Mouse (Mus musculus) embryonic facial prominence, embryonic 10.5 days (tissue): ENCODE results near the gene Taf3. TPM values are rescaled to one million over a fixed set of nuclear protein-coding genes. Genes with fewer than 3 reads are reported as not detected.

Experiments used
- DNase-seq: peaks from one replicate; pipeline ENCODE4 v3.0.0-alpha.2; 2017; ENCODE audit warnings: low spot score
- H3K27ac ChIP-seq: fragments of 300-500 bp; sonication (generic); replicated peaks from 2 replicates; pipeline ENCODE4 v1.5.1; 2016; ENCODE audit warnings: mild to moderate bottlenecking
- H3K27me3 ChIP-seq: fragments of 300-500 bp; sonication (generic); replicated peaks from 2 replicates; pipeline ENCODE4 v1.6.1; 2016; ENCODE audit warnings: low read depth, mild to moderate bottlenecking; ENCODE audit not compliant: poor library complexity, severe bottlenecking
- H3K36me3 ChIP-seq: fragments of 300-500 bp; sonication (generic); replicated peaks from 2 replicates; pipeline ENCODE4 v1.6.1; 2016; ENCODE audit warnings: mild to moderate bottlenecking, moderate library complexity
- H3K4me1 ChIP-seq: fragments of 300-500 bp; sonication (generic); 2 replicates; pipeline ENCODE4 v1.6.1; 2016
- H3K4me3 ChIP-seq: fragments of 300-500 bp; sonication (generic); 2 replicates; pipeline ENCODE4 v1.5.1; 2016; ENCODE audit warnings: mild to moderate bottlenecking, moderate library complexity
- H3K9me3 ChIP-seq: fragments of 300-500 bp; sonication (generic); 2 replicates; pipeline ENCODE4 v1.6.1; 2016; ENCODE audit warnings: mild to moderate bottlenecking
- WGBS: fragments of 180-500 bp; shearing (Covaris S2); methylation state at CpG from one replicate; pipeline ENCODE4 v1.1.7; 2016; 5-methylcytosine and 5-hydroxymethylcytosine counted together
- polyA plus RNA-seq: library from polyadenylated mRNA; unstranded; fragments of >200 nt; fragmentation: Nextera tagmentation; extraction: Ambion mirVana; gene quantifications from 2 replicates; pipeline ENCODE4 v1.2.1, GENCODE M21; 2016

Taf3 gene
- polyA plus RNA-seq, 1 experiment from 2014 or later = 17.3 TPM

GRCm38 (mm10) chr2:9935965-9936364 is 112.4 kb downstream of the Taf3 start:
- WGBS = 17% methylated on average over 1 of the region's 1 CpGs
- Histone ChIP-seq H3K4me1 (peaks cover 10% of the 10 kb centered on the region), H3K9me3 (no peaks in the 10 kb centered on the region), H3K4me3 (no peak overlapping the region), H3K36me3 (peaks cover 15% of the 10 kb centered on the region), H3K27me3 (no peaks in the 10 kb centered on the region), H3K27ac (no peak overlapping the region)
- DNase-seq = peak; percentile 13

GRCm38 (mm10) chr2:9926905-9927283 is 121.5 kb downstream of the Taf3 start:
- 81% methylated on average over 4 of the region's 4 CpGs for WGBS
- H3K27me3 ChIP-seq = no peaks in the 10 kb centered on the region
- H3K4me3 ChIP-seq = no peak overlapping the region
- H3K4me1 ChIP-seq = peaks cover 7% of the 10 kb centered on the region
- DNase-seq = no peak
- H3K9me3 ChIP-seq = no peaks in the 10 kb centered on the region
- H3K27ac ChIP-seq = no peak overlapping the region
- H3K36me3 ChIP-seq = peaks cover 23% of the 10 kb centered on the region

DNA sequence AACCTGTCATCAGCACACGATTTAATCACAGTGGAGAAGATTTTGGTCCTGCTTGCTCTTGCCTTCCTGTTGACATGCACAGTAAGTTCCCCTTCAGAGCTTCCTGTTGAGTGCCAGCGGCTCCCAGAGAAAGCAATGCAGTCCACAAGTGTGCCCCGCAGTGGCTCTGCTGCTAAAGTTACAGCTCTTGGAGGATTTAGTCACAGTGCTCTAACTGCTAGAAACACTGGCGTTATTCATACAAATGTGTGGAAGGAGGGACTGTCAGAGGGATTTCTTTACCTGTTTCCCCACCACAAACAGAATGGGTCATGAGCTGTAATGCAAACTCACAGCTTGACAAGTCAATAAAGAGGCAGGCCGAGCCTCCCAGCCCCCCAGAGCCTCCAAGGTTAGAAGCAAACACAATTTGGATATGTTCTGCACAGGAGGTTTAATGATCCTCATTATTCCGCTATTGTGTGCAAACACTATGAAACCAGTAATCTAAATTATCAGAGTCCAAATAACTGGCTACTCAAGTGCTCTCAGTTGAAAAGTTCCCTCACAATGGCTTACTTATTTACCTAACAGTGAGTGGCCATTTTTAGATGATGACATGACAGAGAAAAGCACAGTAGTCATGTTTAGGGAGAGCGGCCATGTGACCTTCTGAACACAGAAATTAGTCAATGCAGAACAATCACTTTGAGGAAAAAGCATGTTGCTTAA is 122.0 kb downstream of the Taf3 start:
- 45% methylated on average over 7 of the region's 7 CpGs for WGBS
- no peak overlapping the region for H3K27ac ChIP-seq

DNA sequence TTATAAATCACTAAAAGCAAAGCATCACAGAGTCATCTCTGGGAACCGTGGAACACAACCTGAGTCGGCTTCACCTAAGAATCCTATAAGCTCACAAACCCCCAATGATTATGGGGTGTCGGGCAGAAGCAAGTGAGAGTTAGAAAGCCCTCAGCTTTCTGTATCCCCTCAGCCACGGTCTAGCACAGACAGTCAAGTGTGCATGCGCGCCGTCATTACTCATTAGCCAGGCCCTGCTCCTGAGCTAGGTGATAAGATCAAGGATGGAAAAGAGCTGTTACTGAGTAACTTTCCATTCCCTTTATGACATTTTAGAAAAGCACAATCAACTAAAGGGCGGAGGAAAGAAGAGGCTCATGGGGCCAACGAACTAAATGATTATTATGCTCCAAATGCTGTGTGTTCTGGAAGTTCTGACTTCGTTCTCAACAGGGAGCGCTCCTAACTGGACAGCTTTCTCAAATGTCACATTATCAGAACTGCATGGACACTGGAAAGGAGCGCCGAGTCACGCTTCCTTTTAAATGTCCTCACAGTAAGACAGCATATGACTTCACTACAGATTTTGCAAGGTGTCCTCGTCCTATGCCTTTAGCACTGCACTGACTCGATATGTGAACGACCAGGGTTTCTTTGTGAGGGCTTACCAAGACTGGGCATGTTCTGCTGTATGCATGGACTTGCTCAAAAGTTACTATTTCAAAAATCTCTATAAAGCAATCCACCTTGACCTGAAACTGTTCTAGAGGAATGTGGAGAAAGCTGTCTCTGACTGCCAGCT is 129.5 kb downstream of the Taf3 start:
- Histone ChIP-seq H3K4me3 (no peak overlapping the region), H3K27ac (no peak overlapping the region), H3K9me3 (no peaks in the 10 kb centered on the region), H3K36me3 (peaks cover 54% of the 10 kb centered on the region), H3K27me3 (no peaks in the 10 kb centered on the region), H3K4me1 (no peaks in the 10 kb centered on the region)
- 91% methylated on average over 17 of the region's 17 CpGs for WGBS
- DNase-seq = no peak

More for the DNA sequence above, 122.0 kb downstream of the Taf3 start:
- Histone ChIP-seq H3K4me1 (peaks cover 7% of the 10 kb centered on the region), H3K36me3 (peaks cover 25% of the 10 kb centered on the region), H3K4me3 (no peak overlapping the region), H3K27me3 (no peaks in the 10 kb centered on the region), H3K9me3 (no peaks in the 10 kb centered on the region)
- DNase-seq = no peak

GRCm38 (mm10) chr2:9917602-9918001 is 130.8 kb downstream of the Taf3 start:
- H3K27ac ChIP-seq = no peak overlapping the region

DNA sequence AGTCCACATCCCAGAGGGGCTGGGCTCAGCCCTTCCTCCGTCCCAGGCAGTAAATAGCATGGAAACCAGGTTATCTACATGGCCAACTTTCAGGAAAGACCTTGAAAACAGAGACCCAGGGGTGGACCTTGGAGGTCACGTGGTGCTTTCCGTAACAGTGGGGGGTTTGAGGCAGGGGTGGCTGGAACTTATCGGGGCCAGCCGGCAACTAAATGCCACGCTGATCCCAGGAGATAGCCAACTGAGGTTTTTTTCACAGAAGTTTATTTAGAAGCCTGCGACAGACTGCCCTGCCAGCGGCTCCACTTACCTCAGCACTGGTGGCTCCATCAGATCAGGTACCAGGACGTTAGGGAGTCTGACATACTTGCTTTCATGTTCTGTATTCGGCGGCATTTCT is 142.4 kb downstream of the Taf3 start:
- Histone ChIP-seq H3K27ac (0 out of 2 replicates have a peak overlapping the region, but pooled peaks have one; percentile 35), H3K9me3 (no peaks in the 10 kb centered on the region), H3K4me1 (peaks cover 9% of the 10 kb centered on the region), H3K36me3 (no peaks in the 10 kb centered on the region), H3K27me3 (peaks cover 16% of the 10 kb centered on the region), H3K4me3 (peak overlapping the region; percentile 45)
- DNase-seq = peak; percentile 58
- 5% methylated on average over 11 of the region's 11 CpGs for WGBS

More at GRCm38 (mm10) chr2:9917602-9918001, 130.8 kb downstream of the Taf3 start:
- Histone ChIP-seq H3K4me3 (no peak overlapping the region), H3K4me1 (no peaks in the 10 kb centered on the region), H3K36me3 (peaks cover 44% of the 10 kb centered on the region), H3K27me3 (no peaks in the 10 kb centered on the region), H3K9me3 (no peaks in the 10 kb centered on the region)
- DNase-seq = no peak
- WGBS = 93% methylated on average over 9 of the region's 9 CpGs

- H3K36me3 ChIP-seq = no peaks in the 10 kb centered on the region
- WGBS = 75% methylated on average over 14 of the region's 14 CpGs
Observed at GRCm38 (mm10) chr2:9903854-9904560, 144.4 kb downstream of the Taf3 start.

GRCm38 (mm10) chr2:9897846-9898245 is 150.6 kb downstream of the Taf3 start:
- 4% methylated on average over 8 of the region's 8 CpGs for WGBS
- DNase-seq = peak; percentile 13
- H3K9me3 ChIP-seq = no peaks in the 10 kb centered on the region
- H3K27ac ChIP-seq = no peak overlapping the region
- H3K4me3 ChIP-seq = no peak overlapping the region
- H3K4me1 ChIP-seq = peaks cover 27% of the 10 kb centered on the region
- H3K36me3 ChIP-seq = no peaks in the 10 kb centered on the region
- peaks cover 86% of the 10 kb centered on the region for H3K27me3 ChIP-seq

More at GRCm38 (mm10) chr2:9903854-9904560, 144.4 kb downstream of the Taf3 start:
- no peak overlapping the region for H3K27ac ChIP-seq
- peaks cover 32% of the 10 kb centered on the region for H3K27me3 ChIP-seq
- no peak for DNase-seq
- no peaks in the 10 kb centered on the region for H3K9me3 ChIP-seq
- peaks cover 9% of the 10 kb centered on the region for H3K4me1 ChIP-seq
- H3K4me3 ChIP-seq = no peak overlapping the region

- Histone ChIP-seq H3K27me3 (peaks cover 93% of the 10 kb centered on the region), H3K36me3 (no peaks in the 10 kb centered on the region), H3K9me3 (no peaks in the 10 kb centered on the region), H3K4me3 (peak overlapping the region; percentile 39), H3K27ac (no peak overlapping the region), H3K4me1 (peaks cover 27% of the 10 kb centered on the region)
- under 1% methylated on average over 22 of the region's 22 CpGs for WGBS
- peak; percentile 58 for DNase-seq
Observed at GRCm38 (mm10) chr2:9896097-9896770, 152.2 kb downstream of the Taf3 start.

DNA sequence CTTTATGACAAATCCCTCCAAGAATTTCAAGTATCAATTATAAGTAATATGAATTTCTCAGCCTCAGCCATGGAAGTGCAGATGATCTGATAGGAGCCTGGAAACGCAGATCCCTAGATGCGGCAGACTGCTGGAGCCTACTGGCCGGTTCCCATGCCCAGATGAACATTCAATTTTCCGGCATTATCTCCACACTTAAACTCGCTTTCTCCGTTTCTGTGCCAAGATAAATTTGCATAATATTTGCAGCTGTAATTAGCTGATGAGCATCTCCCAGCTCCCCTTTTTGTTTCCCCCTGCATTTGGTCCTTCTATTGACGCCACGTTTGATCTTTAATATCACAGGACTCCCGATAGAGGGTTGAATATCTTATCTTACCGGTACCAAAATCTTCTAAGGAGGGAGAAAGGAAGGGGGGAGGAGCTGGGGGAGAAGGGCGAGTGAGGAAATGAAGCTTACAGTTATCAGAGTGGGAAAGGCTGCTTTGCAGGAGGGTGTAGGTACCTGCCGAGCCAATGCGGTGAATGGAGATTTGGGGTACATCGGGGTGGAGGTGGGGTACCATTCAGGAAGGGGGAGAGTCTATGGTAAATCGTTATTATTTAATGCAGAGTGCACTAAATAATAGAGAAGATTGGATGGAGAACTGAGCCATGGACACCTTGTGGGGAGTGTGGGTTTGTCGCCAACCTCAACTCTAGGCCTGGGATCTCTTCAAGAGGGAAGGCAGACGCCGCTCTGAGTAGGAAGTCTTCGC is 153.4 kb downstream of the Taf3 start:
- Histone ChIP-seq H3K9me3 (no peaks in the 10 kb centered on the region), H3K4me1 (peaks cover 27% of the 10 kb centered on the region), H3K4me3 (no peak overlapping the region; the same call in 1 of the 2 replicates), H3K27me3 (peaks cover 98% of the 10 kb centered on the region), H3K27ac (no peak overlapping the region), H3K36me3 (no peaks in the 10 kb centered on the region)
- DNase-seq = peak; percentile 18
- under 1% methylated on average over 19 of the region's 19 CpGs for WGBS

DNA sequence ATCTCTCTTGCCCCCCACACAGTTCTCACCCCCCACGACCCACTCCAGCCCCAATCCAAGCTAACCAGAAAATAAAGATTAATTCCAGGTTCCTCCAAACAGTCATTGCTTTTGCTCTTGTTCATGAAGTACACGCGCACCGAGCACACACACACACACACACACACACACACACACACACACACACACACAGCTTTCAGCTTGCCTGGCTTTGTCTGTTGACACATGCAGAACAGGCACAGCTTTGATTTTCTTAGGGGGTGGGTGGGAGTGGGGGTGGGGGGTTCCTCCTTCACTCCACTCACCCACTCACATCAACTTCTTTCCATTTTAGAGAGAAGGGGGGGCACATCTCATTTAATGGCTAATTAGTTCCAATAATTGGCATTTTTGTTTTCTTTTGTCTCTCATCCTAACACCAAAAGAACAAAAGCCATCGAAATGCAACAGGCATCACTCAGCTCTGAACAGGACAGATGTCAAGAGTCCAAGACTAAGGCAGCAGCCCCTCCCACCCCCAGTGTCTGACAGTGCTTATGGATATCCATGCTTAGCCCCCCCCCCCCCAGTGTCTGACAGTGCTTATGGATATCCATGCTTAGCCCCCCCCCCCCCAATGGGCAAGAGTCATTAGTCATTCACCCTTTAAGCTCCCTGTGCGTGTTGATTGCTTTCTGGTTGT is 155.0 kb downstream of the Taf3 start:
- Histone ChIP-seq H3K27me3 (peaks cover 98% of the 10 kb centered on the region), H3K27ac (no peak overlapping the region), H3K4me1 (peaks cover 36% of the 10 kb centered on the region), H3K36me3 (no peaks in the 10 kb centered on the region), H3K4me3 (no peak overlapping the region), H3K9me3 (no peaks in the 10 kb centered on the region)
- DNase-seq = peak; percentile 50
- 3% methylated on average over 6 of the region's 6 CpGs for WGBS
